Mouse (Mus musculus): Measurements from ENCODE around the gene Trim38. TPM values are rescaled to one million over a fixed set of nuclear protein-coding genes. Genes with fewer than 3 reads are reported as not detected.

Trim38 gene
- polyA plus RNA-seq, 1 experiment from 2014 or later = 0.26 TPM

DNA sequence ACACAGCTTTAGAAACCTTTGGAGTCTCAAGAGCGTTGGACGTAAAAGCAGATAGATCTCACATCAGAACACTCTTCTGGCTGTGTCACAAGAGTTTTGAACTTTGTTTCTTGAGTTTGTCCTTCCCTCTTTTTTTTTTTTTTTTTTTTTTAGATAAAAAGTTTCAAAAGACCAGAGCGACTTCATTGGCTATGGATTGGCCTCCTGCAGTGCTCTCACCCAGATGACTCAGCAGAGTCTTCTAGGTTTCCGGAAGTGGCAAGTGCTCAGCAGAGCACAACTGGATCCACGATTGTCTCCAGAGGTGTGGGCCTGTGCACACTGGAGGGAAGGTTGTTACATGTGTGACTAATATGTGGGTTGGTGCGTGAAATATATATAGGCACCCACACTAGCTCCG lies 8.6 kb downstream of the Trim38 start:
- DNase-seq (ENCODE audit: low spot score) = no peak
- no peak overlapping the region for H3K4me3 ChIP-seq
- no peaks in the 10 kb centered on the region for H3K27me3 ChIP-seq (replicated peaks; ENCODE audit: low read depth, poor library complexity, severe bottlenecking)
- H3K36me3 ChIP-seq (replicated peaks) = no peaks in the 10 kb centered on the region
- no peaks in the 10 kb centered on the region for H3K4me1 ChIP-seq
- H3K9me3 ChIP-seq = no peaks in the 10 kb centered on the region
- 92% methylated on average over 7 of the region's 7 CpGs for WGBS
- H3K27ac ChIP-seq (replicated peaks) = no peak overlapping the region

DNA sequence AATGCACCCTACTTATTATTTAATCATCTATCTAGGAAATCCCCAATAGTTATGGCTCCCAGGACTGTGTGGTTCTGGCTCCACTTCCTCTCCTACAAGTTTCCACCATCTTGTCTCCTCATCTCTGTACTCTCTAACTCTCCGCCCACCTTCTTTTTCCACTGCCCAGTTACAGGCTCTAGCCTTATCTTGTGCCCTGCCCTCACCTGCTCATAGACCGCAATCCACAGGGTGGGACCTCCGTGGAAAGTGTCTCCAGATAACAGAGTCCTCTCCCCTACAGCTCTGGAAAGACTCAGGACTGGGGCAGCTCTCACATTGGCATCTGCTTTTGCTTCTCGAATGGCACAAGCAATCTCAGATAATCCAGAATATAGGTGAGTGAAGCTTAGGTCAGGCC lies 9.3 kb downstream of the Trim38 start:
- Histone ChIP-seq H3K36me3 (replicated peaks) (no peaks in the 10 kb centered on the region), H3K4me1 (no peaks in the 10 kb centered on the region), H3K27me3 (replicated peaks; ENCODE audit: low read depth, poor library complexity, severe bottlenecking) (no peaks in the 10 kb centered on the region), H3K27ac (replicated peaks) (no peak overlapping the region), H3K4me3 (no peak overlapping the region), H3K9me3 (no peaks in the 10 kb centered on the region)
- DNase-seq (ENCODE audit: low spot score) = no peak
- 90% methylated on average over 4 of the region's 4 CpGs for WGBS

DNA sequence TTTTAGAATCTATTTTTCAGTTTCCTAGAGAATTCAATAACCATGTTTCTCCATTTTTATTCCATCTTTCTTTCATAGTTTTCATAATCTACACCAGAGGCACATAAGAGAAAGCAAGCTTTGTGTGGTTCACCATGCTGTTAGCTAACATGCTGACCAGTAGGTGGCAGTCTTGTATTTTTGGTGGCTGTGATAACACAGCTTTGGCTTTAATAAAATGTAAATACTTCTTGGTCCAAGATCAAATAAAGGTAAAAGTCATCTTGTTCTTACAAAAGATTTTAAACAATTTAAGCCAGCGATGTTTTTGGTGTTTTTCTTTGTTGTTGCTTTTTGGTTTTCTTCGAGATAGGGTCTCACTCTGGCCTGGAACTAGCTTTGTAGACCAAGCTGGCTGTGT lies 22.8 kb downstream of the Trim38 start:
- peak; percentile 23 for DNase-seq (ENCODE audit: low spot score)

GRCm38 (mm10) chr13:23799405-23799804 lies 29.7 kb downstream of the Trim38 start:
- Histone ChIP-seq H3K36me3 (replicated peaks) (no peaks in the 10 kb centered on the region), H3K4me1 (peaks cover 21% of the 10 kb centered on the region), H3K9me3 (no peaks in the 10 kb centered on the region), H3K27me3 (replicated peaks; ENCODE audit: low read depth, poor library complexity, severe bottlenecking) (no peaks in the 10 kb centered on the region), H3K27ac (replicated peaks) (no peak overlapping the region), H3K4me3 (no peak overlapping the region)
- WGBS = 77% methylated on average over 5 of the region's 5 CpGs
- no peak for DNase-seq (ENCODE audit: low spot score)

More for the DNA sequence above, 22.8 kb downstream of the Trim38 start:
- no peaks in the 10 kb centered on the region for H3K36me3 ChIP-seq (replicated peaks)
- H3K27me3 ChIP-seq (replicated peaks; ENCODE audit: low read depth, poor library complexity, severe bottlenecking) = no peaks in the 10 kb centered on the region
- H3K9me3 ChIP-seq = no peaks in the 10 kb centered on the region
- no peak overlapping the region for H3K27ac ChIP-seq (replicated peaks)
- H3K4me1 ChIP-seq = 0 out of 2 replicates have a peak, but pooled peaks cover under 1% of the 10 kb centered on the region
- 51% methylated on average over 2 of the region's 2 CpGs for WGBS
- H3K4me3 ChIP-seq = no peak overlapping the region

- no peaks in the 10 kb centered on the region for H3K36me3 ChIP-seq (replicated peaks)
- no peak for DNase-seq (ENCODE audit: low spot score)
- no peak overlapping the region for H3K27ac ChIP-seq (replicated peaks)
- H3K27me3 ChIP-seq (replicated peaks; ENCODE audit: low read depth, poor library complexity, severe bottlenecking) = no peaks in the 10 kb centered on the region
- no peaks in the 10 kb centered on the region for H3K9me3 ChIP-seq
- H3K4me1 ChIP-seq = 0 out of 2 replicates have a peak, but pooled peaks cover 4% of the 10 kb centered on the region
- WGBS = 82% methylated on average over 2 of the region's 2 CpGs
- no peak overlapping the region for H3K4me3 ChIP-seq
These were observed 34.8 kb downstream of the Trim38 start for GRCm38 (mm10) chr13:23804532-23804931.

DNA sequence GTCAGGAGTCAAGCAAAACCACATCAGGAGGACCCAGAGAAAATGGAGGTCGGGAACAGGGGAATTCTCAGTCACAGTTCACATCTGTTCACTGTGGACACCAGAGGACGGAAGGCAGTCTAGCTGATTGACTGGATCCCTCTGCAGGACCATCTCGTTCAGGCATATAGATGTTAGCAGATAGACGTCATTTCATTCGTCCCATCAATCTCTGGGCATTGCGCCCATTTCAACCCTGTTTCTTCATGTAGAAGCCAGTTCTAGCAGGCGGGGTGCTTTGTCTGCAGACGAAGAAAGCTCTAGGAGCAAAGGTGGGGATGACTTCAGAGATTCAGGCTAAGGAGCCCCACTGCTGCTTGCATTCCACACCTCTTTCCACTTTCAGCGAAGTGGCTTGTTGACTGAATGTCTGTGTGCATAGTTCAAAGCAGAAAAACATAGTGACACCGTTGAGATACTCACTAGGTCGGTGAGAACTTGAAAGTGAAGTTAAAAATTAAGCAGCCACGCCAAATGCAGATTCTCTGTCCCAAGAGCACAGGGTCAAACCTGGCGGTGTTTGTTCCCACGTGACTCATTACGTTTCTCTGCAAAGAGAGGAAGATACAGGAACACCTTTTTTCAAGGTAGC lies 36.8 kb downstream of the Trim38 start, which contains the start of gene Slc17a2:
Gene Slc17a2 (plus strand): TSS at position 572 of the 631 bp plus-strand sequence.
- H3K4me3 ChIP-seq = no peak within 1 kb of the TSS
- H3K27me3 ChIP-seq (replicated peaks; ENCODE audit: low read depth, poor library complexity, severe bottlenecking) = no peaks in the 10 kb centered on the region
- 91% methylated on average over 15 of the region's 15 CpGs for WGBS
- H3K9me3 ChIP-seq = no peaks in the 10 kb centered on the region
- H3K27ac ChIP-seq (replicated peaks) = no peak within 1 kb of the TSS
- no peak for DNase-seq (ENCODE audit: low spot score)
- H3K36me3 ChIP-seq (replicated peaks) = no peaks in the 10 kb centered on the region
- 0 out of 2 replicates have a peak, but pooled peaks cover 4% of the 10 kb centered on the region for H3K4me1 ChIP-seq

GRCm38 (mm10) chr13:23816148-23816547 lies 46.4 kb downstream of the Trim38 start:
- no peaks in the 10 kb centered on the region for H3K27me3 ChIP-seq (replicated peaks; ENCODE audit: low read depth, poor library complexity, severe bottlenecking)
- no peaks in the 10 kb centered on the region for H3K9me3 ChIP-seq
- H3K4me3 ChIP-seq = no peak overlapping the region
- H3K4me1 ChIP-seq = peaks cover 7% of the 10 kb centered on the region
- DNase-seq (ENCODE audit: low spot score) = no peak
- no peak overlapping the region for H3K27ac ChIP-seq (replicated peaks)
- 73% methylated on average over 2 of the region's 2 CpGs for WGBS
- H3K36me3 ChIP-seq (replicated peaks) = no peaks in the 10 kb centered on the region

- Histone ChIP-seq H3K27me3 (replicated peaks; ENCODE audit: low read depth, poor library complexity, severe bottlenecking) (no peaks in the 10 kb centered on the region), H3K9me3 (no peaks in the 10 kb centered on the region), H3K4me3 (no peak overlapping the region), H3K27ac (replicated peaks) (no peak overlapping the region), H3K36me3 (replicated peaks) (no peaks in the 10 kb centered on the region), H3K4me1 (peaks cover 7% of the 10 kb centered on the region)
- 77% methylated on average over 4 of the region's 4 CpGs for WGBS
- DNase-seq (ENCODE audit: low spot score) = no peak
These were observed 50.6 kb downstream of the Trim38 start for GRCm38 (mm10) chr13:23820179-23820940.

DNA sequence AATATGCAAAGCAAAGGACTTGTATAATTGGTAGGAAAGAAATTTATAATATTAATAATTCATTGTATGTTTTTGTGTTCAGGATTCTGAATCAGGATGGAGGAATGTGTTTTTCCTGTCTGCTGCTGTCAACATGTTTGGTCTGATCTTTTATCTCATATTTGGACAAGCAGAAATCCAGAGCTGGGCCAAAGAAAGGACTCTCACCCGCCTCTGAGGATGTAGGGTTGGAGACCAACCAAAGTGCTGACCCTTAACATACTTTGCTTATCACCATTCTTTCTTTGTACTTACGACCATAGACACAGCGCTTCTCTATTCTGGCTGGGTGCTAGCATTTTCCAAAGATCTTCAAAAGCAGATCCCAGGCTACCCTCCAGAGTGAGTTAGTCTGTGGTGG lies 52.5 kb downstream of the Trim38 start:
- no peaks in the 10 kb centered on the region for H3K9me3 ChIP-seq
- DNase-seq (ENCODE audit: low spot score) = no peak
- H3K27ac ChIP-seq (replicated peaks) = no peak overlapping the region
- H3K36me3 ChIP-seq (replicated peaks) = no peaks in the 10 kb centered on the region
- no peak overlapping the region for H3K4me3 ChIP-seq
- no peaks in the 10 kb centered on the region for H3K27me3 ChIP-seq (replicated peaks; ENCODE audit: low read depth, poor library complexity, severe bottlenecking)
- WGBS = 89% methylated on average over 3 of the region's 3 CpGs
- peaks cover 7% of the 10 kb centered on the region for H3K4me1 ChIP-seq

DNA sequence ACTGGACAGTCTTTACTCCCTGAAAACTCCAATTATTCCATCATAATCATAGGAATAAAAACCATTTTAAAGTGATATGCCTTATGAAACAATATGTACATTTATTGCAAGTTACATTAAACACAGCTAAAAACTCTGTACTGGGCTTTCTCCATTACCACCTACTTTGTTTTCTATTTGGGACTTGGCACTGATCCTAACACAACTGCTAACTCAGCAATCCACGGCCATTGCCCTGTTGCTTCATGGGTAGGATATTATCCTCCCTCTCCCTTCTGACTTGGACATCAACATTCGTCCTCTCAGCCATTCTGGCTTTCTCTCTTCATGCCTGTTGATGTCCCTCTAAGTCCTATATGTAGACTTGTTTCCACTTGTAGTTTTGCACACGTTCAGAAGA lies 56.9 kb downstream of the Trim38 start:
- Histone ChIP-seq H3K27me3 (replicated peaks; ENCODE audit: low read depth, poor library complexity, severe bottlenecking) (no peaks in the 10 kb centered on the region), H3K4me3 (no peak overlapping the region), H3K9me3 (no peaks in the 10 kb centered on the region), H3K36me3 (replicated peaks) (no peaks in the 10 kb centered on the region), H3K4me1 (no peaks in the 10 kb centered on the region), H3K27ac (replicated peaks) (no peak overlapping the region)
- 83% methylated on average over 3 of the region's 3 CpGs for WGBS
- no peak for DNase-seq (ENCODE audit: low spot score)

DNA sequence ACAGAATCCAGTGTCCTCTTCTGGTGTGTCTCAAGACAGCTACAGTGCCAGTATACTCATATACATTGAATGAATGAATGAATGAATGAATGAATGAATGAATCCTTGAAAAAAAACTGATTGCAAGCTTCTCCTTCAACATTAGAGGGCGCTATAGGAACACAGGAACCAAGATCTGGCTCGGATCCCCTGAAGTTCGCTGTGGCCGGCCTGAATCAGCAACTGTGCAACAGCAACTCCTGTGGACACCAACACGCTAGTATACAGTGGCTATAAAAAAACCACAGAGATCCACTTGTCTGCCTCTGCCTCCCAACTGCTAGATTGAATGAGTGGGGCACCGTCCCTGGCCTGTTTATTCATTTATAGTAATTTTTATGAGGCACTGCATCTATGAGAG lies 63.3 kb downstream of the Trim38 start:
- no peak overlapping the region for H3K4me3 ChIP-seq
- 20% methylated on average over 6 of the region's 6 CpGs for WGBS
- H3K4me1 ChIP-seq = no peaks in the 10 kb centered on the region
- peak; percentile 53 for DNase-seq (ENCODE audit: low spot score)
- no peaks in the 10 kb centered on the region for H3K9me3 ChIP-seq
- no peak overlapping the region for H3K27ac ChIP-seq (replicated peaks)
- H3K36me3 ChIP-seq (replicated peaks) = no peaks in the 10 kb centered on the region
- no peaks in the 10 kb centered on the region for H3K27me3 ChIP-seq (replicated peaks; ENCODE audit: low read depth, poor library complexity, severe bottlenecking)

DNA sequence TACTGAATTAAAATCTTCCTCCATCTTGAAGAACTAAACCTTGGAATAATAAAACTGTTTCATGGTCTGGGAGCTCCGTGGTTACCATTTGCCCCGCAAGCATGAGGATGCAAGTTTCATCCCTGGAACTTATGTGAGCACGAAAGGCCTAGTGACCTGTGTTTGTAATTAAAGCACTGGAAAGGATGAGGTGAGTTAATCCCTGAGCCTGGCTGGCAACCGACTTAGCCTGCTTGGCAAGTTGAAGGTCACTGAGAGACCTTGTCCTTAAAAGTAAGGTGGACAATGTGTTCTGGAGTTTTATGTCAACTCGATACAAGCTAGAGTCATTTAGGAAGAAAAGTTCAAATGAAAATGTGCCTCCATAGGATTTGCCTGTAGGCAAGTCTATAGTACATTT lies 65.1 kb downstream of the Trim38 start:
- no peak for DNase-seq (ENCODE audit: low spot score)
- no peaks in the 10 kb centered on the region for H3K9me3 ChIP-seq
- no peak overlapping the region for H3K27ac ChIP-seq (replicated peaks)
- no peak overlapping the region for H3K4me3 ChIP-seq
- H3K27me3 ChIP-seq (replicated peaks; ENCODE audit: low read depth, poor library complexity, severe bottlenecking) = no peaks in the 10 kb centered on the region
- 87% methylated on average over 5 of the region's 5 CpGs for WGBS
- H3K4me1 ChIP-seq = no peaks in the 10 kb centered on the region
- H3K36me3 ChIP-seq (replicated peaks) = no peaks in the 10 kb centered on the region

DNA sequence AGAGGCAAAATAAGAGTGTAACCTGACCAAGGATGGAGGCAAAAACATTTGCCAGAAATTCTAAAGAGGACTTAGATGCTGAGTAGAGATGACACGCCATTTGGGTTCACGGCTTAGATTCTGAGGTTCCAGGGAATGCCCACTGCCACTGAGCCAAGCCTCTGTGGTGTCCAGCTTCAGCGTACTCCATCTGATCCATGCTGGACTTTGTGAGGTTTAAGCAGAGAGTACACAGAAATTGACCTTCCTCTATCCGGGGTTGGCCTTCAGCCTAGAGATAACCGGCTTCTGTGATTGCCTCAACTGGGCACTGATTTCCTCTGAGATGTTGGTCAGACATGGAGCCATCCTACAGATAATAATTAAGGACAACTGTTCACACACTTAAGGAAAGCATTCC lies 66.9 kb downstream of the Trim38 start:
- no peaks in the 10 kb centered on the region for H3K36me3 ChIP-seq (replicated peaks)
- H3K4me3 ChIP-seq = no peak overlapping the region
- H3K4me1 ChIP-seq = no peaks in the 10 kb centered on the region
- H3K27me3 ChIP-seq (replicated peaks; ENCODE audit: low read depth, poor library complexity, severe bottlenecking) = no peaks in the 10 kb centered on the region
- no peak for DNase-seq (ENCODE audit: low spot score)
- H3K9me3 ChIP-seq = no peaks in the 10 kb centered on the region
- 92% methylated on average over 5 of the region's 5 CpGs for WGBS
- H3K27ac ChIP-seq (replicated peaks) = no peak overlapping the region
